Mouse (Mus musculus): Measurements from ENCODE around the gene Cachd1.

GRCm38 (mm10) chr4:100760416-100760815, 16.1 kb upstream of the Cachd1 start:
- TF ChIP-seq CTCF (conservative IDR thresholded peaks at IDR 0.05; ENCODE audit: low read length) (no peak), POU5F1 (IDR thresholded peaks at IDR 0.05; ENCODE audit: borderline replicate concordance, low read length) (no peak)
